Mouse (Mus musculus): ENCODE measurements around the gene Kif20b. TPM values are rescaled to one million over a fixed set of nuclear protein-coding genes. Genes with fewer than 3 reads are reported as not detected.

Gene Kif20b
- polyA plus RNA-seq, 1 experiment from 2014 or later = 74.6 TPM

DNA sequence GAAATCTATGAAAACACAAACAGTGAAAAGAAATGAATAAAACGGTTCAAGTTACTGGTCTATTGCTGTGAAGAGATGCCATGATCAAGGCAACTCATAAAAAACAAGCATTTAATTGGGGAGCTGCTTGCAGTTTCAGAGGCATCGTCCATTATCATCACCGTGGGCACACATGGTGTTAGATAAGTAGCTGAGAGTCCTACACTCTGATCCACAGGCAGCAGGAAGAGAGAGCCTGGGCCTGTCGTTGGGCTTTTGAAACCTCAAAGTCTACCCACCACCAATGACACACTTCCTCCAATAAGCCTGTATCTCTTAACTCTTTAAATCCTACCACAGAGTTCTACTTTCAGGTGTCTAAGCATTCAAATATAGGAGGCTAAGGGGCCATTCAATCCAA lies 27.1 kb upstream of the Kif20b start:
- no peaks in the 10 kb centered on the region for H3K36me3 ChIP-seq
- no peaks in the 10 kb centered on the region for H3K27me3 ChIP-seq
- 82% methylated on average over 4 of the region's 4 CpGs for WGBS
- H3K4me2 ChIP-seq (replicated peaks) = no peak overlapping the region
- no peak overlapping the region for H3K4me3 ChIP-seq
- H3K27ac ChIP-seq = no peak overlapping the region
- no peaks in the 10 kb centered on the region for H3K4me1 ChIP-seq
- no peak for ATAC-seq (ENCODE audit: low FRiP score, low read depth)
- H3K9ac ChIP-seq = no peak overlapping the region
- H3K9me3 ChIP-seq = no peaks in the 10 kb centered on the region

DNA sequence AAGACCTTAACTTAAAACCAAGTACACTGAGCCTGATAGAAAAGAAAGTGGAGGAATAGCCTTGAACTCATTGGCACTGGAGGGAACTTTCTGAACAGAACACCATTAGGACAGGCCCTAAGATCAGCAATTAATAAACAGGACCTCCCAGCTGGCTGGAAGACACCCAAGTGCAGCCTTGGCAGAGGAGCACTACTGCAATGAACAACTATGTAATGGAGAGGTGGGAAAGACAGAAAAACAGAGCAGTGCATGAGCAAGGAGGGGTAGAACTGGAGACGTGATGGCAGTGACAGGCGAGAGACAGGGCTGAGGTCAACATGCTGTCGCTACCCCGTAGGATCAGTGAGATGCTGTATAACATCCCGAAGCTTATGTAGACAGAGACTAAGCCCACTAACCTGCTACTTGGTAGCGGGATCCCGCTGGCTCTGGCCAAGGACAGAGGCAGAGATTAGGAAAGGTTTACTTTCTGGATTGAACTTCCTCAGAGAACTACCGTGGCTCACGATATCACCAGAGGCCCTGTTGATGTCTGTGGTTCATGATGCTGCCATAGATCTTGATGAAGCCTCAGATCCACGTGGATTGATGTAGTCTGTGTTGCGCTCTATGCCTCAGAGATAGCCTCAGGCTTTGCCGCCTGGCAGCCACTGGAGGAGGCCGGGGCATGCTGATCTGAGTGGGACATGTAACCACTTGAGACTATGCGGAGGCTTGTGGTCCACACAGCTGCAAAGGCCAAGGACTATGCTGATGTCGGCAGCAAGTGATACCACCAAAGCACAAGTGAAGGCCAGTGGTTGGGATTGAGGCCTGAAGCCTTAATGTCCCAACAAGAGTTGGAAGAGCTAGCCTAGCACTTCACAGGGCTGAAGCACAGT lies 24.8 kb upstream of the Kif20b start:
- 90% methylated on average over 15 of the region's 15 CpGs for WGBS
- ATAC-seq (ENCODE audit: low FRiP score, low read depth) = no peak
- H3K9ac ChIP-seq = no peak overlapping the region

DNA sequence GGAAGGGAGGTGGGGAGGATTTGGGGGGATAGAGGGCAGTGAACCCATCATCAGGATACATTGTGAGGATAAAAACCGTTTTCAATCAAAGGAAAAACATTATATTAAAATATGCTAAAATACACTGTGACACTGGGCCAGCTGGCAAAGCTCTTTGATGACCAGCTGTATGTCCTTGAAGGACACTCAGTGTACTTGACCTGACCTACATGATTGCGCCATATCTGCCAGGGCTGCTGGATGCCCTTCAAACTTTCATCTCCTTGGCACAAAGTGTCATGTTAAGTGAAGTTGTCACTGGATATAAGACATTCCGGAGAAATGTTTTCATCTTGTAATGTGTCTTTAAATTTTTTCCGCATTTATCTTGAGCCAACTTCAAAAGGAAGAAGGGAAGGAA lies 23.2 kb upstream of the Kif20b start:
- no peak overlapping the region for H3K4me2 ChIP-seq (replicated peaks)
- no peak for ATAC-seq (ENCODE audit: low FRiP score, low read depth)
- H3K4me3 ChIP-seq = no peak overlapping the region
- no peaks in the 10 kb centered on the region for H3K4me1 ChIP-seq
- H3K9ac ChIP-seq = no peak overlapping the region
- H3K36me3 ChIP-seq = no peaks in the 10 kb centered on the region
- H3K9me3 ChIP-seq = no peaks in the 10 kb centered on the region
- H3K27ac ChIP-seq = no peak overlapping the region
- no peaks in the 10 kb centered on the region for H3K27me3 ChIP-seq
- WGBS = 85% methylated on average over 4 of the region's 4 CpGs

More for the DNA sequence above, 24.8 kb upstream of the Kif20b start:
- H3K27me3 ChIP-seq = no peaks in the 10 kb centered on the region
- H3K36me3 ChIP-seq = no peaks in the 10 kb centered on the region
- H3K4me2 ChIP-seq (replicated peaks) = no peak overlapping the region
- no peak overlapping the region for H3K4me3 ChIP-seq
- no peak overlapping the region for H3K27ac ChIP-seq
- no peaks in the 10 kb centered on the region for H3K4me1 ChIP-seq
- H3K9me3 ChIP-seq = no peaks in the 10 kb centered on the region

DNA sequence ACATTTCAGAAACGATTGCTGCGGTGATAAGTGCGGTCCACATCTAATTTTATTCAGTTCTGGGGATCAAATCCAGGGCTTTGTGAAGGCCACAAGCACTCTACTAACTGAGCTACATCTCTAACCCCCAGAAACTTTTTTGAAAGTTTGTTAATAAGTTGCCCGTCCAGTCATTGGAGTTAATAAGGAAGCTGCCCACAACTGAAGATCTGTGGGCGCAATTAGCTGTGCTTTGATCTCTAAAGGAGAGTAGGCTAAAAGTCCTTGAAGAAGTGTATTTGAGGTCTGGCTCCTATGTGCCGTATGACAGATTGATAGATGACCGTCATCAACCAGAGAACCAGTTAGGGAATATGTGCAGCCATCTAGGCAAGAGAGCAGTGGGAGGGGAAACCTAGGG lies 20.9 kb upstream of the Kif20b start:
- no peak overlapping the region for H3K4me3 ChIP-seq
- no peak for ATAC-seq (ENCODE audit: low FRiP score, low read depth)
- H3K27ac ChIP-seq = no peak overlapping the region
- no peaks in the 10 kb centered on the region for H3K36me3 ChIP-seq
- no peak overlapping the region for H3K4me2 ChIP-seq (replicated peaks)
- no peaks in the 10 kb centered on the region for H3K9me3 ChIP-seq
- H3K9ac ChIP-seq = no peak overlapping the region
- no peaks in the 10 kb centered on the region for H3K27me3 ChIP-seq
- 62% methylated on average over 7 of the region's 7 CpGs for WGBS
- H3K4me1 ChIP-seq = no peaks in the 10 kb centered on the region; the same call in 1 of the 2 replicates

DNA sequence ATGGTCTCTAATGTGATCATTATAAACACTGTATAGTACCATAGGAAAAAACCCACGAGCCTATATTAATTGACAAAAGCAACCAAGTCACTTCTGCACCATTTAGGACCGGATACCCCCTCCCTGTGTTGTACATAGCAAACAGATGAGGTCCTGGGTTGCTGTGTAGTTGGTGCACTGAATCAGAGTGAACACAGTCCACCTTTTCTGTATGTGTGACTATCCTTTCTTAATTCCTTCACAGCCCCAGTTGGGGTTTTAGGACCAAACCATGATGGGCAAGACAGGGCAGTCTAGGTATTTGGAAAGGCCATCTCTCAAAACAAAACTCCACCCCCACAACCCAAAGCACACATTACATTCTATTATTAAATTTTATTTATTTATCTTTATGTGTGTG lies 20.4 kb upstream of the Kif20b start:
- H3K4me3 ChIP-seq = no peak overlapping the region

DNA sequence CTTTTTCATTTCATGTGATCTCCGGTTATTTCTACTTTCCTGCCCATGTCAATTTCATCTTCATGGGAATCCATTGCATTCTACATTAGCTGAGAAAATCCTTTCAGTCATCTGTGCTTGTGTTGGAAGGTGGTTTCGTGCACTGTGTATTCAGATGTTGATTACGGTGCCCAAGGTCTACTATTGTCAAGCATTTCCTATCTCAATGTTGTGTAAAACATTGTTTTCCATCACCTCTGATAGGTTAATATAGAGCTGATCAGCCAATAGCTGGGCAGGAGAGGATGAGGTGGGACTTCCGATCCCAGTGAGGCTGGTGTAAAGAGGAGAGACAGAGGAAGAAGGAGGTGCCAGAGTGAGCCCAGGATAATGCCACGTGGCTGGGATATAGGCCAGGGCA lies 18.1 kb upstream of the Kif20b start:
- Histone ChIP-seq H3K4me2 (replicated peaks) (no peak overlapping the region), H3K27ac (no peak overlapping the region), H3K9me3 (no peaks in the 10 kb centered on the region), H3K4me3 (no peak overlapping the region), H3K27me3 (no peaks in the 10 kb centered on the region), H3K36me3 (no peaks in the 10 kb centered on the region), H3K9ac (no peak overlapping the region), H3K4me1 (no peaks in the 10 kb centered on the region; the same call in 1 of the 2 replicates)
- ATAC-seq (ENCODE audit: low FRiP score, low read depth) = no peak
- WGBS = 75% methylated on average over 5 of the region's 5 CpGs

More for the DNA sequence above, 20.4 kb upstream of the Kif20b start:
- Histone ChIP-seq H3K27ac (no peak overlapping the region), H3K27me3 (no peaks in the 10 kb centered on the region), H3K4me2 (replicated peaks) (no peak overlapping the region), H3K9ac (no peak overlapping the region), H3K9me3 (no peaks in the 10 kb centered on the region), H3K4me1 (no peaks in the 10 kb centered on the region; the same call in 1 of the 2 replicates), H3K36me3 (no peaks in the 10 kb centered on the region)
- ATAC-seq (ENCODE audit: low FRiP score, low read depth) = no peak
- WGBS = 36% methylated on average over 2 of the region's 2 CpGs

DNA sequence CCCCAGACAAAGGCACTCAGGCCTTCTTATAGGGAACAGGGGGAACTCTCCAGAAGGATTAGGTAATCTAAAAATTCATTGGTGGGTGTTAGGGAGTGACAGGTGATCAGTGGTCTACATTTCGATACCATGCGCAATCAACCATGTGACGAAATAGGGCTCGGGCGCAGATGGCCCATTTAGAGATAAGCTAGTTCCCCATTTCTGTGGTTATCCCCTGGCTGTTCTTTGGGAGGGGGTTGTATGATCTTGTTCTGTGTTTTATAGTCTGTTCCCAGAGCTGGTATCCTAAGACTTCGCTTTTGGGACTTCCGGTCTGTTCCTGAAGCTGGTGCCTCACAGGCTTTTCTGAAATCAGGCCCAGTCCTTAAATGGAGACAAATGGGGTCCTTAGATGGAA lies 16.7 kb upstream of the Kif20b start:
- no peak for ATAC-seq (ENCODE audit: low FRiP score, low read depth)
- Histone ChIP-seq H3K36me3 (no peaks in the 10 kb centered on the region), H3K4me1 (no peaks in the 10 kb centered on the region; the same call in 1 of the 2 replicates), H3K27ac (no peak overlapping the region), H3K4me3 (no peak overlapping the region), H3K27me3 (no peaks in the 10 kb centered on the region), H3K4me2 (replicated peaks) (no peak overlapping the region), H3K9me3 (no peaks in the 10 kb centered on the region), H3K9ac (no peak overlapping the region)
- 95% methylated on average over 7 of the region's 7 CpGs for WGBS

DNA sequence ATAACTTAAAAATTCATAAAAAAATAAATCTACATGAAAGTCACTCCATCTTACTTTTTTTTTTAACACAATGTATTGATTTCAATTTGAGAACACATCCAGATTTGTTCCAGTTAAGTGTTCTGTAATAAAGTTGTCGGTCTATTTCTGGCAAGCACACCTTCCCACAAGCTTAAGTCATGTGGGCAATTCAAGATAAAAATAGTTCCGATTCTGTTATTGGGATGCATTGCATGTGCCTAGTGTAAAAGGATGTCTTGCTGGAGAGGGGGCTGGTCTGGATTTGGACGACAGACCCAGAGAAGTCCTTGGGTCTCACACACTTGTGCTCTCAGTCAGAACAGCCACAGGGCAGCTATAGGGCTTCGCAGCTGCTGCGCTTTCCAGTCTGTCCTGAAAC lies 15.4 kb upstream of the Kif20b start:
- no peak overlapping the region for H3K27ac ChIP-seq
- H3K9ac ChIP-seq = no peak overlapping the region
- H3K4me1 ChIP-seq = no peaks in the 10 kb centered on the region; the same call in 1 of the 2 replicates
- no peaks in the 10 kb centered on the region for H3K36me3 ChIP-seq
- no peaks in the 10 kb centered on the region for H3K9me3 ChIP-seq
- WGBS = 80% methylated on average over 5 of the region's 5 CpGs
- no peaks in the 10 kb centered on the region for H3K27me3 ChIP-seq
- no peak overlapping the region for H3K4me2 ChIP-seq (replicated peaks)
- ATAC-seq (ENCODE audit: low FRiP score, low read depth) = no peak
- H3K4me3 ChIP-seq = no peak overlapping the region

DNA sequence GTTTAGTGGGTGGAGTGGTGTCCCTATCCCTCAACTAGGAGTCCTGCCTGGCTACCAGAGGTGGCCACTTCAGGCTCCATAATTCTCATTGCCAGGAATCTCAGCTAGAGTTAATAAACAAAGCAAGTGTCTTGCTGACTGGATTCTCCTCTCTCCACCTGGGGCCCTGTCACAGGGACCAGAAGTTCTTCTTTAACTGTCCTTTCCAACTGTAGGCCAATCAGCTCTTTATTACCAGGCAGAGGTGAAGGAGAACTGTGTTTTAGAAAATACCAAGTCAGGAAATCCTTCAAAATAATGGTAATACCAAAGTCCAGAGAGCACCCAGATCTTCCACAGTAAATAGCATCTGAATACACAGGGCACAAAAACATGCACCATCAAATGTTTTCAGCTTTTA lies 9.8 kb upstream of the Kif20b start:
- Histone ChIP-seq H3K27me3 (no peaks in the 10 kb centered on the region), H3K9me3 (no peaks in the 10 kb centered on the region), H3K4me1 (no peaks in the 10 kb centered on the region), H3K4me2 (replicated peaks) (no peak overlapping the region), H3K4me3 (no peak overlapping the region), H3K9ac (no peak overlapping the region), H3K27ac (no peak overlapping the region), H3K36me3 (no peaks in the 10 kb centered on the region)
- ATAC-seq (ENCODE audit: low FRiP score, low read depth) = no peak

GRCm38 (mm10) chr19:34920066-34920465 lies 2.1 kb upstream of the Kif20b start:
- no peak overlapping the region for H3K27ac ChIP-seq
- no peaks in the 10 kb centered on the region for H3K27me3 ChIP-seq
- H3K9ac ChIP-seq = no peak overlapping the region
- 82% methylated on average over 4 of the region's 4 CpGs for WGBS
- H3K36me3 ChIP-seq = peaks cover 7% of the 10 kb centered on the region
- H3K4me3 ChIP-seq = no peak overlapping the region
- no peak overlapping the region for H3K4me2 ChIP-seq (replicated peaks)
- no peaks in the 10 kb centered on the region for H3K9me3 ChIP-seq
- peaks cover 3% of the 10 kb centered on the region for H3K4me1 ChIP-seq
- ATAC-seq (ENCODE audit: low FRiP score, low read depth) = no peak

DNA sequence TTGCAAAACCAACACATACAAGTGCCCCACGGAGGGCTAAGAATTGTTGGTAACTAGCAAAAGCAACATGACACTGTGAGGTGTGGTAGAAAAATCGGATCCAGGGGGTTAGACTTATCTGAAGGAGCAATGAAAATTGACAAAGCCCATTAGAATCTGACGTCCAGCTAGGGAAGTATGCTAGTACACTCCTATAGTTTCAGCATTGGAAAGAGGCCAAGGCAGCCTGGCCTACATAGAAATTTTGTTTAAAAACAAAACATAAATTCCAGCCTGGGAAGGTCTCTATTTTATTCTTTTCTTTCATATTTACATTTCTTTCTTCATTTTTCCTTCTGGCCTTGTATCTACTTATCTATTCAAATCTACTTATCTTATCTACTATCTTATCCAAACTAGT lies 1.6 kb upstream of the Kif20b start:
- H3K4me2 ChIP-seq (replicated peaks) = no peak overlapping the region
- H3K27ac ChIP-seq = no peak overlapping the region
- peaks cover 3% of the 10 kb centered on the region for H3K4me1 ChIP-seq
- no peaks in the 10 kb centered on the region for H3K9me3 ChIP-seq
- no peak overlapping the region for H3K9ac ChIP-seq
- 74% methylated on average over 3 of the region's 3 CpGs for WGBS
- no peak overlapping the region for H3K4me3 ChIP-seq
- H3K36me3 ChIP-seq = peaks cover 10% of the 10 kb centered on the region
- H3K27me3 ChIP-seq = no peaks in the 10 kb centered on the region
- ATAC-seq (ENCODE audit: low FRiP score, low read depth) = no peak

DNA sequence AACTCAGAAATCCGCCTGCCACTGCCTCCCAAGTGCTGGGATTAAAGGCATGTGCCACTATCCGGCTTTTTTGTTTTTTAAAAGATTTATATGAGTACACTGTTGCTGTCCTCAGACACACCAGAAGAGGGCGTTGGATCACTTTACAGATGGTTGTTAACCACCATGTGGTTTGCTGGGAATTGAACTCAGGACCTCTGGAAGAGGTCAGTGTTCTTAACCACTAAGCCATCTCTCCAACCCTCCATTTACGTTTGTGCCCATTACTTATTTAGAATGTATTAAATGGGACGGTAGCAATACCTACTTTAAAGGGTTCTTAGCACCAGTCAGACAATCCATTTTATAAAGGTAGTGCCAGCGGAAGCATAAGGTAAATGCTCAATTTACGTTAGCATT lies 909 bp upstream of the Kif20b start:
- Histone ChIP-seq H3K4me2 (replicated peaks) (peak overlapping the region; percentile 68), H3K4me3 (peak overlapping the region; percentile 84), H3K4me1 (peaks cover 3% of the 10 kb centered on the region), H3K27me3 (no peaks in the 10 kb centered on the region), H3K9me3 (no peaks in the 10 kb centered on the region), H3K36me3 (peaks cover 12% of the 10 kb centered on the region), H3K9ac (peak overlapping the region; percentile 75; the same call in 1 of the 2 replicates), H3K27ac (0 out of 2 replicates have a peak overlapping the region, but pooled peaks have one; percentile 61)
- ATAC-seq (ENCODE audit: low FRiP score, low read depth) = no peak
- WGBS = 26% methylated on average over 7 of the region's 7 CpGs

- Histone ChIP-seq H3K4me1 (peaks cover 3% of the 10 kb centered on the region), H3K9me3 (no peaks in the 10 kb centered on the region)
- under 1% methylated on average over 9 of the region's 9 CpGs for WGBS
Measured at GRCm38 (mm10) chr19:34922603-34922963, 422 bp downstream of the Kif20b start.

More at GRCm38 (mm10) chr19:34922603-34922963, 422 bp downstream of the Kif20b start:
- peak overlapping the region; percentile 68 for H3K4me2 ChIP-seq (replicated peaks)
- H3K27ac ChIP-seq = peak overlapping the region; percentile 67
- peak overlapping the region; percentile 75 for H3K9ac ChIP-seq
- no peaks in the 10 kb centered on the region for H3K27me3 ChIP-seq
- peak overlapping the region; percentile 84 for H3K4me3 ChIP-seq
- no peak for ATAC-seq (ENCODE audit: low FRiP score, low read depth)
- peaks cover 16% of the 10 kb centered on the region for H3K36me3 ChIP-seq
